Mouse (Mus musculus) cerebellum, adult 9-10 months (tissue): ENCODE data around the gene Ttc13.

Source experiments
- DNase-seq: peaks from one replicate; pipeline ENCODE4 v3.0.0; 2022

The Ttc13 gene

DNA sequence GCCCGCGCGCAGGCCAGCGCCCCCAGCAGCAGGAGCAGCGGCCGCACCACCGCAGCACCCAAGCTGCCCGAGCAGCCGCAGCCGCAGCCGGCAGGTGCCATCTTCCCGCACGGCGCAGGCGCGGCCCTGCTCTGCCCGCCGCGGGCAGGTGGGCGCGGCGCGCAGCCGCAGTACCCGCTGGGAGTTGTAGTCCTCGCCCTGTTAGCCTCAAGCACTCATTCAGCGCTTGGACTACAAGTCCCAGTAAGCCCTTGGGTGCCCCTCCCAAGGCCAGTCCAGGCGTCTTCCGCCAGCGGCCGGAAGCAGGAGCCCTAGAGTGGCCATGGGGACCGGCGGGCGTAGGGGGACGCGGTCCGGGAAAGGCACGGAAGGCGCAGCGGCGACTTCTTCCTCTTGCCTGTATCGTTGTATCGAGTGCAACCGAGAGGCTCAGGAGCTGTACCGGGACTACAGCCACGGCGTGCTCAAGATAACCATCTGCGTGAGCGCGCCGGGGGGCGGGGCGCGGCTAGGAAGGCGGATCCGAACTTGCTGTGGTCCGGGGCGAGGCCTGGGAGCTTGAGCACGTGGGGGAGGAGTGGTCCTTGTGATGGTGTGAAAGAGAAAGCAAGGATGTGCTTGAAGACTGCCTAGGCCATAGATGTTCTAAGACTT, at the start of gene Ttc13, which contains the start of gene Arv1:
Gene Ttc13 (minus strand): TSS at position 122 of the 654 bp plus-strand sequence.
Gene Arv1 (plus strand): TSS at position 278 of the 654 bp plus-strand sequence.
- DNase-seq, result peak; percentile 96

DNA sequence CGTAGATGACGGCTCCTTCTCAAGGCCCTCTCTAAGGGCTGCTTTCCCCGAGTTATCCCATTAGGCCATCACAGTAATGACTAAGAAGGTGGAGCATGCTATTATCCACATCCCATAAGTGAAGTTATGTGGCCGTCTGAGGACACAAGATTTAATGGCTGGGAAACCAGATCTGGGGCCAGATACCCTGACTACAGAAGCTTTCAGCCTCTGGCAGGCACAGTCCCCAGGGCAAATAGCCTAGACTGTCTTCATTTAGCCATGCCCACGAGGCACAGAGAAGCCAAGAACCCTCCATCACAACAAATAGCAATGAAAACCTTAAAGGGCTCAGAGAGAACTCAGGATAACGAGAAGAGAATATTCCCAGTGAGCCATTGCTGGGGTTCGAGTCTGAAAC, 41.3 kb upstream of the Ttc13 start:
- no peak for DNase-seq

DNA sequence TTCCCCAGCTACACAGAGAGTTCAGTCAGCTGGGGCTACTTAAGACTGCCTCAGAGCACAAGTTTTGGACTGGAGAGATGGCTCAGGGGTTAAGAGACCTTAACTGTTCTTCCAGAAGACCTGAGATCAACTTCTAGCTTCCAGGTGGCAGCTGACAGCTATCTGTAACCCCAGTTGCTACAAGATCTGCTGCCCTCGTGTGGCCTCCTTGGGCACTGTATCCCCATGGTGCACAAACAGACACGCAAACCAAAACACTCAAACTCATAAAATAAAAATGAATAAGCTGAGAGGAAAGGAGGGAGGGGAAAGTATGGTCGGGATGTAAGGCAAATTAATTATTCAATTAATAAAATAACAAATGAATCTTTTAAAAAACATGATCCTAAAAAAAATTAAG, 36.8 kb upstream of the Ttc13 start:
- DNase-seq, result no peak

DNA sequence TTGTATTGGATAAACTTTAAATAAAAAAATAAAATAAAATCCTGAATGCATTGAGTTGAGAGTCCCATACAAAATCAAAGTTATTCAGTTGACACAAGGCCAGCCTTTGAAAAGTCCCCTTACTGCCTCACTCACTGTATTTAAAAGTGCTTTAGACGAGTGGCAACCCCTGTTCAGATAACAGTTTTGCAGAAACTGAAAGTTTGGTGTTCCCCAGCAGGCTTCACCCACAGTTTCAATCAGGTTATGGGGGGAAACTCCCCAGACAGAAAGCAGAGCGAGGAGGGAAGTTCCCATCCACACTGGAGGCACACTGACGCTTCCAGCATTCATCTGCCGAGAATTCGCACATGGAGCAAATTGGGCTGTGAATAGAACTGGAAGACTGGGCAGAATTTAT, 34.8 kb upstream of the Ttc13 start:
- no peak for DNase-seq

DNA sequence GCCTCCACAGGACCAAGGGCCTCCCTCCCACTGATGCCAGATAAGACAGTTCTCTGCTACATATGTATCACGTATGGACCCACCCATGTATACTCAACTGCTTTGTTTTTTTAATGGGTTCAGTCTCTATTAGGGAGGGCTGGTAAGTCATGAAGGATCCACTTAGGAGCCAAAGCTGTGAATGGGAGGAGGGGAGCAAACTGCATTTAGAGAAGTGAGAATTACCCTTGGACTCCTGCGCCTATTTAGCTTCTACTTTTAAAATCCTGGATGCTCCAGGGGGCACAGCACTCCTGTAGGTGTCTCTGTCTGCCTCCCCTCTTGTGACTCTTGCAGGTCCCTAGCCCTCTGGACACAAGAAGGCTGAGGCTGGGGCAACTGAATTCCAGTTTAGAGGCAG, 34.4 kb upstream of the Ttc13 start:
- DNase-seq, result no peak

DNA sequence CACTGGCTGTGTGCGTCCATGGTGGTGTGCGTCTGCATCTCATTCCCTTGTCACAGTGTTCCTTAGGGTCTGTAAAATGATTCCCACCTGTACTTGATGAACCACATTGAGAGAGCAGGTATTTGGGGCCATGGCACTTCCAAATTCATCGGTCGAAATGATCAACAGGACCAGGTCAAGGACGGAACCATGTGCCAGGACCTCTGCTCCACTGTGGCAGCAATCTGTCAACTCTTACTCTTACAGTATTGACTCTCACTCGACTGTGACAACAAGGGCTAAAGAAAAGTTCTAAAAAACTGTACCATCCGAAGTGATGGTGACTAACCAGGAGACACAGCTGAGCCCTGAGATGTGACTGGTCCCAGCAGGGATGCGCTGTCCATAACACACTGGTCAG, 33.7 kb upstream of the Ttc13 start:
- DNase-seq, result no peak

DNA sequence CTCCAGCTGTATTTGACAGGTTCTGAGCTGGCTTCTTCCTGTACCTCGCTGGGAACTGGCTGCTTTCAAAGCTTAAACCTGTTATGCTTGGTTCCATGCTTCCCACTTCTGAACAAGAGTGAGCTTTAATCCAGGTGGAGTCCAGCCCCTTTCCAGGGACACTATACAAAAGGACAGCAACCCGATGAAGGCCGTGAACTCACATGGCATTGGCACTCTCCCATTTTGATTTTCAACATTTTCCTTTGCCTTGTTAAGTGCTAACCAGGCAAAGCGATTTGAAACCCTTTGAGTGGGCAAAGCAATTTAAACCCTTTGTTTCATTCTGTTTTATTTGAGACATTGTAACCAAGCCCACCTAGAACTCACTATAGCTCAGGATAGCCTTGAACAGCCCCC, 33.0 kb upstream of the Ttc13 start:
- no peak for DNase-seq

DNA sequence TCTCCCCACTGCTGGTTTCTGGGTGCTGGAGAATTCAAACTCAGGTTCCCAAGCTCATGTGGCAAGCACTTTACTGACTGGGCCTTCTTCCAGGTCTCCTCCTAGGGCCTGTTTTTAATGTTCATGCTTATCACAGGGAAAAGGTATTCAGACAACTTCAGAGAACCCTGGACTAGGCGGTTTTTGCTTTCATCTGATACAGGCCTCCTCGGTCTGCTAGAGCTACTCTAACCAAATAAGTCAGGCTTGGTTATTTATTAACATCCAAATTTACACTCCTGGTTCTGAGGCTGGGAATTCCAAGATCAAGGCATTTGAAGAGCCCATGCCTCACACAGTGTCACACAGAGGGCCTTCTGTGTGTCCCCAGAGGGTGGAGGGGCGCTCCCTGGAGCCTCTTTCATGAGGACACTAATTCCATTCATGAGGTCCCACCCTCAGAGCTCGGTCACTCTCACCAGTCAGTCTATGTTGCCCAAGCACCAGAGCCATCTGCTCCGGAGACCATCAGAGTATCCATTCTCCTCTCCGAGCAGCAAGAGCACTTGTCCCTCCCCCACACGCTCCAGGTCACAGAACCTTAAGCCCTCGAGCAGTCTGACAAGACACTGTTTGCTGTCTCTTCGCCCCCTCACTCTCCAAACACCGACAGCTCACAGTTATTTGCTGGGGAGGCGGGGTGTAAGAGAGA, 32.5 kb upstream of the Ttc13 start:
- DNase-seq, result no peak

DNA sequence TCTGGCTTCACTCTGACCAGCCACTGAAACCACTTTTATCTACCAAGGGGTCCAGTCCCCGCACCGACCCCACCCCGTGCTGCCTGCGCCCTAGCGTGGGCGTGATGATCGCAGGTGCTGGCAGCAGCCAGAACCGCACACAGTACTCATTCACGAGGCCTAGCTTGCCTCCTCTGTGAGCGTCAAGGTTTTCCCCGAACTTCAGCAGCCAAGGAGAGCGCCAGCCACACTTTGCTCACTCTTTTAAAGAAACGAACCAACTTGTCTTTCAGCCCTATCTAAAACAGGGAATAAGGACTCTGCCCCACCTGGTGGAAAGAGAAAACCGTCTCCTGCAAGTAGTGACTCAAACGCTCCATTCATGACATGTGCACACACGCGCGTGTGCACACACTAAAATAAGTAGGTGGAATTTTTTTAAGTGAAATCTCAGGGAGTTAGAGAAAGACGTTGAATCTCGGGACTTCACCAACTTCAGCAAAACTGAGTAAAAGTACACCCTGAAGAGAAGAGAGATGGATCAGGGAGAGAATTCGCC, 30.6 kb upstream of the Ttc13 start:
- DNase-seq, result no peak

DNA sequence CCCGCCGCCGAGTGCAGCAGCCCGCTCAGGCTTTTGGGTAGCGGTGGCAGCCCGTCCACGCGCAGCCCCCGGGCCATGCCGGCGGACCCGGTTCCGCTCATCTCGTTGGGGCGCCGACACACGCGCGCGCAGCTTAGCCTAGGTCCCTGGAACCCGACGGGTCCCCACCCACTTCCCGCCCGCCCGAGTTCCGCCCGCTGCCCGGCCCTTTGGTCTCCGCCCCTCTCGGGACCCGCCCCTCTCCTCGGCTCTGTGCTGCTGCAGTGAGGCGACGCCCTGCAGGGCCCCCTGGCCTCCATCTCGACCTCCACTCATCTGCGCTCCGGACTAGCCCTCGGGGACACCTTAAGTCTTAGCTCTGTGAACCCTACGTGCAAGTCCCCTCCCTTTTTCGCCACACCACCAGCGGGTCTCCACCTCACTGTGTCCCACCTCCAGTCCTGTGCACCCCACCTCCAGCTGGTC, 30.0 kb upstream of the Ttc13 start, which contains the start of gene Fam89a:
Gene Fam89a (minus strand): TSS at position 124 of the 465 bp plus-strand sequence.
- no peak for DNase-seq

DNA sequence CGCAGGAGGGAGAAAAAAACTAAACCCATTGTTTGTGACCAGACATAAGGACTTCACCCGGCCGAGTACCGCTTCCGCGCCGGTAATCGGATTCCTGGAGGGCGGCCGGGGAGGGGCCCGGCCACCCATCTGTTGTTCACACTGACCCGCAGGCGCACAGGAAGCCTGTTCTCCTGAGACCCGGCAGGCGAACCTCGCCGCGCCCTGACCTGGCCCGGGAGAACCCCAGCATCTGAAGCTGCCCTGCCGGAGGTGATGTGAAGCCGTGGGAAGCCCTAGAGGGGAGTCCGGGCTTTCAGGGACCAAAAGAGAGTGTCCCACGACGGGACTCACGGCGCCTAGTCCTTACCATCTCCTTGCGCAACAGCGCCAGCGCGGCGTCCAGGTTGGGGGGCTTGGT, 29.4 kb upstream of the Ttc13 start:
- no peak for DNase-seq

DNA sequence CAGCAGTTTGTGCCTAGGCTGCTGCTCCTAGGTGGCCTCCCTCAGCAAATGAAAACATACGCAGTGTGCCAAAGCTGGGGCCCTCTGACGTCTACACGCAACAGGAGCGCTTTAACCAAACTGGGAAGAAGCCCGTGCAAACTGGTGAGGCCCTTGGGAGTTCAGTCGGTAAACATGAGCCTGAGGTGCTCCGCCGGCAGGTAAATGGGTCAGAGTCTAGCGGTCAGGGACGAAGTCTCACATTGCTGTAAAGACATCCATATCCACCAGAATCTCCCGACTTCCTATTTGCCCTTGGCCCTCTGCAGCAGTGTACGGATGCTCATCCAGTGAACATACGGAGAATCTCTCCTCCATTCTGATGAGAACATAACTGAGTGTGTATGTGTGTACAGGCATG, 24.9 kb upstream of the Ttc13 start:
- no peak for DNase-seq

DNA sequence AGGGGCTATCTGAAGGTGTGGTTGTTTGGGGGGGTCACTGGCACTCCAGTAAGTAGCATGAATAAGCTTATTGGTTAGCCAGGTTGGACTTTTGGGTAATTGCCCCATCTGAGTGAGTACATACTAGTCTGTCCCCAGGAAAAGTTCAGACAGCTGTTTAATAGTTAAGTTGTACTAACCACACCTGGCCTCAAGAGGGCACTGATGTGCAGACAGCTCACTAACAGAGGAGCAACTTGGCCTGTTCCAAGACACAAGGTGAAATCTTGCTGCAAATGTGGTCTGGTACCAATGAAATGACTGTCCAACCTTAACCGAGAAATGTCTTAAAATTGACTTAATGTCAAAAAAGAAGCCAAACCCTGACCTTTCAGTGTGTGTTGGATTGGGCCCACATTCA, 17.5 kb upstream of the Ttc13 start:
- DNase-seq, result peak; percentile 55

DNA sequence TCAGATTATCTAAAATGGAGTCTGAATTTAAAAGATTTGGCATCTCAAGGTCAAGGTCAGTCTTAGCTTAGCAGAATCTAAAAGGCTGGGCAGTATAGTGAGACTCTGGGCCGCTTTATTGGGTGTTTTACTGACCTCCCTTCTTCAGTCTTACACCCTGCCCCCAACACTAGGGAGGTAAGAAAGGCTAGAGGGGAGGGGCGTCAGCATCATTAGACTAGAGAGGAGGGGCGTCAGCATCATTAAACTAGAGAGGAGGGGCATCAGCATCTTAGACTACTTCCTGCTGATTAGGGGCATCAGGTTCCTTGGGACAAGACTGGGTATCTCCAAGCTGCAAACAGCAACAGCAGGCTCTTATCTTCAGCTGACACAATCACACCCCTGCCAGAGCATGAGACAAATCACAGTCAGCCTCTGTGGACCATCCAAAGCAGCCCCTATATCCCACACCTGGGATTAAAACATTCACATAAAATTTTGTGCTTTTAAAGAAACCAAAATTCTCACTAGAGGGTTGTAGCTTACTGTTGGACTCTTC, 13.7 kb upstream of the Ttc13 start:
- DNase-seq, result no peak

DNA sequence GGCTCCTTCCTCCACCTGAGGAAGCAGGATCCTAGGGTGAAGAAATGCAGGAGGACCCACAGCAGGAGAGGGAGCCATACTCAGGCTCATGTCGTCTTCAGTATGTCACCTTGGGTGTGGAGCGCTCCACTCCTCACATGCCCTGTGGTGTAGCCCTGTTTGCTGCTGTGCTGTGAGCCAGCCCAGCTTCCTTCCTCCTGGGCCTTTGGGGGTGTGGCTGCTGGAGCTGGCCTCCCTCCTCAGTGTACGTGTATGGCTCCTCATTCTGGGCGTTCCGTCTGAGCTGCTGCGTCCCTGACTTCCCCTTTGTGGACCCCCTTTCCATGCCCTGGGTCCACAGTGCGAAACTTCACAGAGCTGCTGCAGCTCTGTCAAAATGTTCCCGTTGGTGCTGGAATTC, 11.0 kb upstream of the Ttc13 start:
- DNase-seq, result no peak

DNA sequence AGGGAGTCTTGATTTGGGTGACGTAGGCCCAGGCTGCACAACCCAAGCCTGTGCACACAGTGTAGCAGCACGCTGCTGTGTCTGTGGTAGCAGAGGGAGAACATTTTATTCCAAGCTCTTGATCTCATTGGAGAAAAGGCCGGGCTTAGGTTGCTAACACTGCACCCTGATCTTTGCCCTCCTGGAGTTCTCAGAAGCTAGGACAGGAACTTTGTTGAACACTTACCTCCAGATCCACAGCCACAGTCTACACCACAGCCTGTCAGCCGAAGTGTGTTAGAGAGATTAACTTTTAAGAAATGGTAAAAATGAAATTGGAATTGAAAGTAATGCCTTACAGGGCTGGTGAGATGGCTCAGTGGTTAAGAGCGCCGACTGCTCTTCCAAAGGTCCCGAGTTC, 2.5 kb upstream of the Ttc13 start:
- no peak for DNase-seq

DNA sequence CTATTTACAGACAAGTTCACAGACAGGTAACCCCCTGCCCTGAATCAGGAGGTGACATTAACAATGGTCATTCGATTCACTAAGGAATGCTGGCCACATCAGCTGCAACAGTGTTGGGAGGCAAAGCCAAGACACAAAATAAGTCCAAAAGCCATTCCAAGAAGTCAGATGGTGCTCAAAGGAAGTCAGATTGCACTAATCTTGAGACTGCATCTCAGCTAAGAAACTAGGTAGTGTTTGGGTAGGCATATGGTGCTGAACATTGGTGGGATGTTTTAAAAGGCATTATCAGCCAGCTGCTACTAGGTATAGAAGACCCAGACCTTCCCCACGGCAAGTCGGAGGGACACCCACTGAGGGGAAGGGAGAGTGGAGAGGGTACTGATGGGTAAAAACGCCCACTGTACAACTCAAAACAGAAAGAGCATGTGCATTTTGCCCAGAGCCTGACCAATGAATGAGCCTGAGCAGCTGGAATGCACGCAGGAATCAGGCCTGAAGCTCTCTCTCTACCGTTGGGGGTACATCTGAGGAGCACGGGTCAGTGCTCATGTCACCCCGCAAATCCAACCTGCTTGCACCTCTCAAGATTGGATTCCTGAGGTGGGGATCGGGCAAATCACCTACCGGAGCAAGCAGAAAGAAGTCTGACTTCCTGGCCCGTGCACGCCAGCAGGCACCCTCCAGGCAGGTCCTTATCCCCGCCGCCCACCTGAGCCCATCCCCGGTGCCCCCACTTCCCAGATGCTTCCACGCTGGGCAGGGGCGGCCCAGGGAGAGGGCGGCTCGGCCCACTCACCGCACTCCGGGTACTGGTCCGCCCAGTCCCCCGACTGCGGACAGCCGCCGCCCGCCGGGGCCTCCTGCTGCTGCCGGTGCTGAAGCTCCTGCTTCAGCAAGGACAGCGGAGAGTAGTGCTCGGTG, 583 bp downstream of the Ttc13 start:
- peak; percentile 20 for DNase-seq

DNA sequence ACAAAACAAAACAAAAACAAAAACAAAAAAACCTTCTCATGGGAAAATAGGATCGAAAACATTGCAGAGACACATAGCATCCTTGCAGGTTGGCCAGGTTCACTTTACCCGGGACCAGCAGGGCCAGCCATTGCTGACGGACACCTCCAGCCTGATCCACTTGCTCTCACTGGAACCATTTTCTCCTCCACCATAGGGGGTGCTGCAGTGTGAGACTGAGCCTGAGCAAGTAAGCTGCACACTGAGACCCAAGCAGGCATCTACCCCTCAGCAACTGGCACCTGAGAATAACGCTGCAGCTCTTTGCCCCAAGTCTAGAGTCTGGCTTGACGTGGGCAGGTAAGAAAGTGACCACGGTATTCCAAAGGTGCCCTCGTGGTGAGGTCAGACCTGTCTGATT, 1.6 kb downstream of the Ttc13 start:
- DNase-seq, result peak; percentile 28

DNA sequence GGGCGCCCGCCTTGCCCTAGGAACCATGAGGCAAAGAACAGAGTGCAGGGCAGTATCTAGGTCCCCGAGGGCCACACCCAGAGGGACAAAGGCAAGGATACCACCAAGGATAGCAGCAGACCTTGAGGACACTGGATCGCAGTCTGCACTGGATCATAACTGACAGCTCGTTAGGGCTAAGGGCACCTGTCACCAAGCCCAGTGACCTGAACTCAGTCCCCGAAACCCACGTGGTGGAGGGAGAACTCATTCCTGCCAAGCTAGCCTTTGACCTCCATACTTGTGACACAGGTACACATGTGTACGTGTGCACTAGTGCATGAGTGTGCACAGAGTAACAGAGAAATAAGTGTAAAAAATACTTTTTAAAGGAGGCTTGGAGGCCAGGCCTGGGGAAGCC, 6.0 kb downstream of the Ttc13 start:
- no peak for DNase-seq

DNA sequence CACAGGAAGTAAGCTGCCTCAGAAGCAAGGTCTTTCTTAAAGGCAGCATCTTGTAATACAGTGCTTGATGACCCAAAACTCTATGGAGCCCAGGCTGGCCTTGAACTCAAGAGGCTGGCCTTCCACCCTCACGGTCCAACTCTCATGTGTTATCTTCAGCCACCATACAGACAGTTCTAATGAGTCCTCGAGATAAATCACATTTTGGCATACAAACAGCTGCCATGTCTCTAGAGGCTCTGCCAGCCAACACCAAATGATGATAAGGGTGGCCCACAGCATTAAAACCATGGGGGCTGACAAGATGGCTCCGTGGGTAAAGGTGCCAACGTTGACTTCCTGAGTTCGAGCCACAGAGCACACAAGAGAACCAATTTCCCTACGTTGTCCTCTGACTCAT, 8.6 kb downstream of the Ttc13 start:
- no peak for DNase-seq

DNA sequence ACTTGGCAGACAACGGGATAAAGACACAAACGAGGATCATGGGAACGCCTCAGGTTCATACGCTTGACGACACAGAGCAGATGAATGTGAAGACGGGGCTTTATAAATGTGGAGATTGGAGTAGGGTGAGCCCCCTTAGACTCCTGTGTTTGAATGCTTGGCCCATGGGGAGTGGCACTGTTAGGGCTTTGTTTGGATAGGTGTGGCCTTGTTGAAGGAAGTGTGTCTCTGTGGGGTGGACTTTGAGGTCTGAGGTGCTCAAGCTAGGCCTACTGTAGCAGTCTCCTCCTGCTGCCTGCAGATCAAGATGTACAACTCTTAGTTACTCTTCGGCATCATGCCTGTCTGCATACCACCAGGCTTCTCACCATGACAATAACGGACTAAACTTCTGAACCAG, 16.0 kb downstream of the Ttc13 start:
- DNase-seq, result no peak

DNA sequence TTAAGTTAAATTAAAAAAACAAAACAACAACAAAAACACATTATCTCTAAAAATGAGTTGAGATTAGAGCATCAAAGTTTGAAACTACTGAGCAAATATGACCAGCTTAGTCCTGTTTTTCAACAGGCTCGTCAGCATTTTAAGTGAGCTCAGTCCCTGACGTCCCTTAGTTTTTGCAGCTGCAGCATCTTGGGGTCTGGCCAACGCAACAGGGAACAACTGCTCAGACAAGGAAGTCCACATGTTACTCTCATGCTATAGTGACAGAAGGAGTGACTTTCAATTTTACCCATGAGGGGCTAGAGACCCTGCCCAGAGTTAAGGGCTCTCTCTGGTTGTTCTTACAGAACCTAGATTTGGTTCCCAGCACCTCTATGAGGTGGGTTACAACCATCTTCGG, 17.4 kb downstream of the Ttc13 start:
- no peak for DNase-seq

DNA sequence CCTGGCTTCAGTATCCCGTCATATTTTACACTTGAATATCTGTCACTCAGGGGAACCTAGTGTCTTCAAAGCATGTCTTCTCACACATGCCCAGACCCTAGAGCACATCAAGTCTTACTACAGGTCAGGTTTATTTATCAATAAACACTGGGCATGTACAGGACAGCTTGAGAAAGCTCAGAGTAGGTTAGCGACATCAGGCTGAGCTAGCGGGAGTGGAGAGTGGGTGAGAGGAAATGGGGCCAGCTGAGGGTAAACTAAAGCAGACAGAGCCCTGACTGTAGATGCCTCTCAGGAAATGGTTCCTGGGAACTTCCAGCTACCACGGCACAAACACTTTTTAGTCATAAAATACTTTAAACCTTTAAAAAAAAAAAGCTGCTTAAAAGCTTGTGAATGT, 18.3 kb downstream of the Ttc13 start:
- no peak for DNase-seq
